Mouse (Mus musculus) adrenal gland, adult 2 months (tissue): ENCODE measurements around the gene Tef. TPM values are rescaled to one million over a fixed set of nuclear protein-coding genes. Genes with fewer than 3 reads are reported as not detected.

Experiments
- DNase-seq: peaks from one replicate; pipeline ENCODE4 v3.0.0; 2021
- polyA plus RNA-seq: library from polyadenylated mRNA; depleted of rRNA; stranded (reverse); fragments of >200 nt; gene quantifications from 2 replicates; pipeline ENCODE4 v1.2.3, GENCODE M21; 2012
- total RNA-seq, 2 experiments: library from RNA; stranded (reverse); gene quantifications; 2 replicates each; pipeline ENCODE4 v1.2.3; 2021

Gene Tef
- total and polyA plus RNA-seq, 3 experiments = 35.0 to 100 (median 69.3) TPM

GRCm38 (mm10) chr15:81828426-81829207 is 26.4 kb downstream of the Tef start:
- no peak for DNase-seq

GRCm38 (mm10) chr15:81829208-81829580 is 27.0 kb downstream of the Tef start:
- no peak for DNase-seq

GRCm38 (mm10) chr15:81830530-81830929 is 28.3 kb downstream of the Tef start:
- no peak for DNase-seq

GRCm38 (mm10) chr15:81831136-81831825 is 29.1 kb downstream of the Tef start:
- peak; percentile 94 for DNase-seq

GRCm38 (mm10) chr15:81832219-81832618 is 30.0 kb downstream of the Tef start:
- no peak for DNase-seq

GRCm38 (mm10) chr15:81833481-81833880 is 31.3 kb downstream of the Tef start:
- no peak for DNase-seq

- no peak for DNase-seq
Measured at GRCm38 (mm10) chr15:81834171-81834841, 32.1 kb downstream of the Tef start.

- no peak for DNase-seq
Measured at GRCm38 (mm10) chr15:81835007-81835880, 33.0 kb downstream of the Tef start.

- peak; percentile 86 for DNase-seq
Measured at GRCm38 (mm10) chr15:81836124-81836821, 34.1 kb downstream of the Tef start.

- no peak for DNase-seq
Measured at GRCm38 (mm10) chr15:81836966-81837920, 35.0 kb downstream of the Tef start.

GRCm38 (mm10) chr15:81838554-81839235 is 36.5 kb downstream of the Tef start:
- DNase-seq = no peak

- DNase-seq = peak; percentile 93
Measured at GRCm38 (mm10) chr15:81839634-81840033, 37.4 kb downstream of the Tef start.

GRCm38 (mm10) chr15:81840306-81840705 is 38.1 kb downstream of the Tef start:
- DNase-seq = no peak

GRCm38 (mm10) chr15:81842275-81842674 is 40.1 kb downstream of the Tef start:
- no peak for DNase-seq

GRCm38 (mm10) chr15:81845033-81845625 is 42.9 kb downstream of the Tef start:
- peak; percentile 50 for DNase-seq

GRCm38 (mm10) chr15:81845724-81846123 is 43.5 kb downstream of the Tef start:
- DNase-seq = peak; percentile 95

GRCm38 (mm10) chr15:81846755-81847154 is 44.5 kb downstream of the Tef start:
- DNase-seq = no peak

- no peak for DNase-seq
Measured at GRCm38 (mm10) chr15:81847161-81847560, 44.9 kb downstream of the Tef start.

GRCm38 (mm10) chr15:81847861-81848260 is 45.6 kb downstream of the Tef start:
- no peak for DNase-seq
